ENCODE assay signal across 17 mouse cellular contexts in genomic region chr2:178969732-178970131, GRCm38 (mm10).
"Had no signal": no experiment of that assay in that cellular context is flagged by ENCODE, and none has a peak within 500 bp of the region (broad histone marks: within the 10 kb centered on the region; RNA-seq: fewer than 3 reads in every experiment).

No protein-coding gene starts in this region.

- H3K4me3 ChIP-seq: midbrain, embryonic 12.5 days; myocyte; neural tube, embryonic 13.5 days; neural tube, embryonic 15.5 days had no signal

- H3K27me3 ChIP-seq: midbrain, embryonic 12.5 days; neural tube, embryonic 13.5 days; neural tube, embryonic 15.5 days had no signal

- H3K36me3 ChIP-seq: midbrain, embryonic 12.5 days; neural tube, embryonic 13.5 days; neural tube, embryonic 15.5 days had no signal

- H3K9ac ChIP-seq: liver, embryonic 14.5 days; lung, embryonic 14.5 days; midbrain, embryonic 12.5 days; neural tube, embryonic 13.5 days; neural tube, embryonic 15.5 days had no signal

- H3K4me2 ChIP-seq: lung, embryonic 14.5 days; midbrain, embryonic 12.5 days; neural tube, embryonic 13.5 days; neural tube, embryonic 15.5 days had no signal

- H3K9me3 ChIP-seq: midbrain, embryonic 12.5 days; neural tube, embryonic 13.5 days; neural tube, embryonic 15.5 days had no signal

- H3K4me1 ChIP-seq: midbrain, embryonic 12.5 days; neural tube, embryonic 15.5 days had no signal

- DNase-seq: lung, adult 18-20 months; lung, embryonic 14.5 days; lung, postnatal 10 days; lung, postnatal 4 days; midbrain, embryonic 14.5 days; retina, postnatal 1 day; right cerebral cortex, adult 18-20 months; right cerebral cortex, postnatal 14 days; spleen, adult 18-20 months; thymus, adult 18-20 months; thymus, postnatal 14 days; thymus, postnatal 36 days had no signal

- H3K27ac ChIP-seq: liver, embryonic 14.5 days; midbrain, embryonic 12.5 days; neural tube, embryonic 13.5 days; neural tube, embryonic 15.5 days had no signal
